Mouse (Mus musculus): Measurements from ENCODE around the gene Clic4.

DNA sequence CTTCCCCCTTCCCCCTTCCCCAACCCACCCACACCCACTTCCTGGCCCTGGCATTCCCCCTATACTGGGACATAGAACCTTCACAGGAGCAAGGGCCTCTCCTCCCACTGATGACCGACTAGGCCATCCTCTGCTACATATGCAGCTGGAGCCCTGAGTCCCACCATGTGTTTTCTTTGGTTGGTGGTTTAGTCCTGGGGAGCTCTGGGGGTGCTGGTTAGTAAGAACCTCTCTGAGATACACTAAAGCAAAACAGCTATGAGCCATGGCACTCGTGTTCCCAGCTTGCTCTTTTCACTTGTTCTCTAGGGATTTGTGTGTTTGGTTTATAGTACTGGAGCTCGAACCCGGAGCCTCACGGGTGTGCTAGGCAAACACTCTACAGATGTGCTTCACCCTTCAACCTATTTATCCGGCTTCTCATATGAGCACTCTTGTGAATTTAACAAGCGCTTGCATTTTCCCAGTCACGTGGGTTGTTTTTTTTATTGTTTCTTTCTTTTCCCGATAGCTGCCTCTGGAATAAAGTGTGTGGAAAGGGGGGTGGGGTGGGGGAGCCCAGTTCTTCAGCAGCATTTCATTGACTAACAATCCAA, 14.6 kb downstream of the Clic4 start:
- TF ChIP-seq CTCF (IDR thresholded peaks at IDR 0.05; ENCODE audit: control insufficient read depth, insufficient read depth, insufficient read length): no peak
- no peak for TF ChIP-seq MYOG (IDR thresholded peaks at IDR 0.05; ENCODE audit: control insufficient read depth, extremely low read depth, insufficient read length)
- TF ChIP-seq MYOD1 (IDR thresholded peaks at IDR 0.05; ENCODE audit: control insufficient read depth, insufficient read length, low read depth): no peak
- TF ChIP-seq USF1 (IDR thresholded peaks at IDR 0.05; ENCODE audit: low read depth): no peak

Data from C2C12 (cell line).